Mouse (Mus musculus) myocyte (in vitro differentiated cells): ENCODE measurements around the gene Klrk1.

ENCODE experiments used
- E2F4 ChIP-seq: IDR thresholded peaks from one replicate; pipeline ENCODE4 v1.6.1; 2011; ENCODE audit warnings: mild to moderate bottlenecking, control low read depth, moderate library complexity; ENCODE audit not compliant: insufficient read depth
- MAX ChIP-seq: IDR thresholded peaks from one replicate; pipeline ENCODE4 v1.6.1; 2011; ENCODE audit warnings: low read depth, mild to moderate bottlenecking, control low read depth
- MYOG ChIP-seq, 3 experiments: IDR thresholded peaks; one replicate each; pipeline ENCODE4 v1.6.1; 2011; ENCODE audit warnings: control low read depth in 2 of 3, low read depth in 2 of 3, mild to moderate bottlenecking in 2 of 3; ENCODE audit not compliant: insufficient read length in 2 of 3, control insufficient read depth in 1 of 3, insufficient read depth in 1 of 3
- POLR2A ChIP-seq: IDR thresholded peaks from one replicate; pipeline ENCODE4 v1.6.1; 2011; ENCODE audit warnings: low read depth, mild to moderate bottlenecking, control low read depth, moderate library complexity; ENCODE audit not compliant: insufficient read length
- TCF3 ChIP-seq: IDR thresholded peaks from one replicate; pipeline ENCODE4 v1.6.1; 2011; ENCODE audit warnings: low read depth, control low read depth; ENCODE audit not compliant: insufficient read length

GRCm38 (mm10) chr6:129583014-129583413 is 40.6 kb downstream of the Klrk1 start:
- no peak for TF ChIP-seq TCF3
- no peak for TF ChIP-seq POLR2A
- no peak for TF ChIP-seq MYOG (IDR thresholded peaks at IDR 0.05; ENCODE audit: control insufficient read depth in 1 of 3, insufficient read depth in 1 of 3, insufficient read length in 2 of 3, low read depth in 2 of 3)
- no peak for TF ChIP-seq MAX
- no peak for TF ChIP-seq E2F4
